In the genomic region with DNA sequence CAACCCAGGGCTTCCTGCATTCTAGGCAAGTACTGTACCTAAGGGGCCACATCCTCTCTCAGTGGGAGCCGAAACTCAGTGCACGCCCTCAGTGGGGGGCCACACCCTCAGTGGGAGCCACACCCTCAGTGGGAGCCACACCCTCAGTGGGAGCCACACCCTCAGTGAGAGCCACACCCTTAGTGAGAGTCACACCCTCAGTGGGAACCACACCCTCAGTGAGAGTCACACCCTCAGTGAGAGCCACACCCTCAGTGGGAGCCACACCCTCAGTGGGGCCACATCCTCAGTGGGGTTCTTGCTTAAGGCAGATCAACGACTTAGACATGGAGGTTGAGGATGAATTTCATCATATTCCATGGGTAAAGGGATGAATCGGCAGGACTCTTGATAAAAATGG, we compare ENCODE assay signal across 37 mouse cellular contexts. TPM values are rescaled to one million over a fixed set of nuclear protein-coding genes. Genes with fewer than 3 reads are reported as not detected.
A peak's percentile ranks its signal among the peaks of the same experiment; 100 is the strongest.
DNase-seq lines count a peak whose midpoint lies in the region; ATAC-seq and TF ChIP-seq lines count a peak whose summit lies in the region.
"Had no signal": no experiment of that assay in that cellular context is flagged by ENCODE, and none has a peak within 500 bp of the region (broad histone marks: within the 10 kb centered on the region; RNA-seq: fewer than 3 reads in every experiment).

No protein-coding gene starts in this region.

- H3K9me3 ChIP-seq in MEL (replicated peaks; ENCODE audit: insufficient read depth, low read length): no peaks in the 10 kb centered on the region
- H3K9me3 ChIP-seq in liver, embryonic 12.5 days (replicated peaks): peaks cover 17% of the 10 kb centered on the region
- no peaks in the 10 kb centered on the region for H3K9me3 ChIP-seq in limb, embryonic 10.5 days (replicated peaks)
- H3K9me3 ChIP-seq: embryonic facial prominence, embryonic 10.5 days; embryonic facial prominence, embryonic 15.5 days; heart, embryonic 12.5 days; hindbrain, embryonic 13.5 days; limb, embryonic 13.5 days; neural tube, embryonic 13.5 days had no signal

- TF ChIP-seq POLR2A in MEL (IDR thresholded peaks at IDR 0.05; ENCODE audit: control insufficient read depth in 1 of 2, insufficient read depth in 1 of 2, low read depth in 1 of 2, low read length in 2 of 2, poor library complexity in 1 of 2): no peak

- no peaks in the 10 kb centered on the region; a peak in 1 of 4 replicates for H3K36me3 ChIP-seq in MEL (ENCODE audit: control insufficient read depth in 1 of 2, insufficient read depth in 2 of 2, low read length in 2 of 2)
- no peaks in the 10 kb centered on the region for H3K36me3 ChIP-seq in liver, embryonic 12.5 days
- H3K36me3 ChIP-seq in limb, embryonic 10.5 days: no peaks in the 10 kb centered on the region
- H3K36me3 ChIP-seq: embryonic facial prominence, embryonic 10.5 days; embryonic facial prominence, embryonic 15.5 days; heart, embryonic 12.5 days; hindbrain, embryonic 13.5 days; limb, embryonic 13.5 days; neural tube, embryonic 13.5 days had no signal

- no peak overlapping the region for H3K4me2 ChIP-seq in liver, embryonic 12.5 days
- H3K4me2 ChIP-seq: embryonic facial prominence, embryonic 15.5 days; heart, embryonic 12.5 days; hindbrain, embryonic 13.5 days; limb, embryonic 13.5 days; midbrain, embryonic 11.5 days; neural tube, embryonic 13.5 days had no signal

- H3K4me1 ChIP-seq in MEL (ENCODE audit: control insufficient read depth in 1 of 2, insufficient read depth in 2 of 2, low read length in 2 of 2): no peaks in the 10 kb centered on the region
- no peaks in the 10 kb centered on the region; the same call in 1 of the 2 replicates for H3K4me1 ChIP-seq in liver, embryonic 12.5 days
- H3K4me1 ChIP-seq in limb, embryonic 10.5 days: peaks cover 2% of the 10 kb centered on the region; the same call in 1 of the 2 replicates
- H3K4me1 ChIP-seq: embryonic facial prominence, embryonic 10.5 days; embryonic facial prominence, embryonic 15.5 days; hindbrain, embryonic 13.5 days; limb, embryonic 13.5 days; neural tube, embryonic 13.5 days had no signal

- TF ChIP-seq RAD21 in MEL (IDR thresholded peaks at IDR 0.05; ENCODE audit: low read depth, low read length): no peak

- DNase-seq in 416B (ENCODE audit: low read depth) (peak; percentile 26), MEL (ENCODE audit: low read depth, low spot score) (peak; percentile 55)
- no peak for DNase-seq in limb, embryonic 10.5 days (ENCODE audit: low spot score)
- DNase-seq in gastrocnemius, postnatal 4 days (ENCODE audit: low spot score in 2 of 2): no peak
- DNase-seq: adrenal gland, postnatal 36 days; cerebellum, adult 2 months; cerebellum, postnatal 14 days; gastrocnemius, postnatal 25 days; heart, adult 2 months; heart, postnatal 4 days; kidney, adult 9 months; kidney, postnatal 14 days had no signal

- H3K9ac ChIP-seq in MEL (ENCODE audit: control insufficient read depth, low read depth, low read length, poor library complexity, severe bottlenecking): no peak overlapping the region
- no peak overlapping the region for H3K9ac ChIP-seq in liver, embryonic 12.5 days
- H3K9ac ChIP-seq: embryonic facial prominence, embryonic 15.5 days; heart, embryonic 12.5 days; hindbrain, embryonic 13.5 days; limb, embryonic 13.5 days; neural tube, embryonic 13.5 days had no signal

- no peaks in the 10 kb centered on the region for H3K79me2 ChIP-seq in MEL (ENCODE audit: control insufficient read depth, insufficient read depth, low read length, poor library complexity)

- no peak for ATAC-seq in liver, embryonic 12.5 days
- ATAC-seq in megakaryocyte progenitor cell, adult 5-6 weeks (replicated peaks; ENCODE audit: poor library complexity): peak; percentile 78
- ATAC-seq in megakaryocyte-erythroid progenitor cell, adult 5-6 weeks (replicated peaks; ENCODE audit: low FRiP score, low TSS enrichment, poor library complexity, severe bottlenecking): no peak; the same call in 1 of the 2 replicates
- ATAC-seq: CD4-positive, CD25-positive, alpha-beta regulatory T cell, adult 4 months; forebrain, embryonic 14.5 days; intestine, embryonic 16.5 days; midbrain, embryonic 16.5 days had no signal

- H3K4me3 ChIP-seq in MEL (ENCODE audit: control insufficient read depth in 1 of 2, insufficient read depth in 1 of 2, low read depth in 2 of 2, low read length in 2 of 2): no peak overlapping the region
- H3K4me3 ChIP-seq in liver, embryonic 12.5 days: no peak overlapping the region
- no peak overlapping the region for H3K4me3 ChIP-seq in limb, embryonic 10.5 days
- H3K4me3 ChIP-seq: embryonic facial prominence, embryonic 10.5 days; embryonic facial prominence, embryonic 15.5 days; heart, adult 2 months; heart, embryonic 12.5 days; hindbrain, embryonic 13.5 days; limb, embryonic 13.5 days; neural tube, embryonic 13.5 days had no signal

- 63% methylated on average over 4 of the region's 4 CpGs for WGBS in liver, embryonic 12.5 days (ENCODE audit: insufficient replicate concordance)
- WGBS in limb, embryonic 10.5 days: 84% methylated on average over 4 of the region's 4 CpGs

- no peak for TF ChIP-seq CTCF in MEL (IDR thresholded peaks at IDR 0.05 in 2 of 3, conservative IDR thresholded peaks at IDR 0.05 in 1 of 3; ENCODE audit: control insufficient read depth in 1 of 3, insufficient read depth in 1 of 3, low read depth in 2 of 3, low read length in 3 of 3, poor library complexity in 1 of 3, severe bottlenecking in 1 of 3)

- no peak for TF ChIP-seq EP300 in MEL (IDR thresholded peaks at IDR 0.05; ENCODE audit: low read depth in 1 of 2, low read length in 2 of 2)

- no peaks in the 10 kb centered on the region for H3K27me3 ChIP-seq in MEL (ENCODE audit: control insufficient read depth in 1 of 2, insufficient read depth in 2 of 2, low read length in 2 of 2)
- no peaks in the 10 kb centered on the region for H3K27me3 ChIP-seq in liver, embryonic 12.5 days (replicated peaks)
- H3K27me3 ChIP-seq in limb, embryonic 10.5 days (ENCODE audit: low read depth, poor library complexity, severe bottlenecking): no peaks in the 10 kb centered on the region
- H3K27me3 ChIP-seq: embryonic facial prominence, embryonic 15.5 days; hindbrain, embryonic 13.5 days; limb, embryonic 13.5 days; neural tube, embryonic 13.5 days had no signal

- no peak overlapping the region for H3K27ac ChIP-seq in MEL (ENCODE audit: control insufficient read depth, low read depth, low read length)
- H3K27ac ChIP-seq in liver, embryonic 12.5 days: peak overlapping the region; percentile 66; the same call in 1 of the 2 replicates
- no peak overlapping the region for H3K27ac ChIP-seq in limb, embryonic 10.5 days
- H3K27ac ChIP-seq: embryonic facial prominence, embryonic 10.5 days; embryonic facial prominence, embryonic 15.5 days; heart, adult 2 months; hindbrain, embryonic 13.5 days; limb, embryonic 13.5 days; macrophage; neural tube, embryonic 13.5 days had no signal

TF ChIP-seq in MEL, 35 proteins besides CTCF, POLR2A, EP300 and RAD21 (continues in another document):
- TF ChIP-seq ELF1 (IDR thresholded peaks at IDR 0.05; ENCODE audit: low read depth, low read length): no peak
- TF ChIP-seq SMC3 (IDR thresholded peaks at IDR 0.05; ENCODE audit: low read depth, low read length): no peak
- no peak for TF ChIP-seq RCOR1 (IDR thresholded peaks at IDR 0.05; ENCODE audit: low read depth, low read length)
- TF ChIP-seq NRF1 (IDR thresholded peaks at IDR 0.05; ENCODE audit: insufficient read depth, low read depth, low read length, poor library complexity, severe bottlenecking): no peak
- no peak for TF ChIP-seq JUND (IDR thresholded peaks at IDR 0.05; ENCODE audit: low read depth, low read length)
- TF ChIP-seq ZMIZ1 (IDR thresholded peaks at IDR 0.05; ENCODE audit: low read depth, low read length): no peak
- TF ChIP-seq MAFK (IDR thresholded peaks at IDR 0.05; ENCODE audit: borderline replicate concordance, low read depth, low read length): no peak
- TF ChIP-seq UBTF (IDR thresholded peaks at IDR 0.05; ENCODE audit: borderline replicate concordance, insufficient read depth, low read depth, low read length): no peak

RNA-seq across cellular contexts. Expression of a gene that starts 44.7 kb away (rescaled TPM):
- 203 and 234 TPM in 2 replicates for total RNA-seq in MEL (2012; rRNA removed)
- 100 to 1,000 TPM in 1 of 2 experiments, not detected in 1; 195 TPM for polyA plus RNA-seq in MEL (2012; ENCODE audit: insufficient read depth in 1 of 2, insufficient read length in 2 of 2, low read depth in 1 of 2, low replicate concordance in 2 of 2, missing spikeins in 1 of 2)
- polyA plus RNA-seq in liver, embryonic 12.5 days (2016; fragmentation: Nextera tagmentation; extraction: Ambion mirVana): 92.7 and 93.7 TPM in 2 replicates
- 137 and 140 TPM in 2 replicates for total RNA-seq in megakaryocyte progenitor cell, adult 5-6 weeks (2015)
- 232 and 254 TPM in 2 replicates for total RNA-seq in megakaryocyte progenitor cell, adult 5-6 weeks (2017)
- 151 and 184 TPM in 2 replicates for polyA plus RNA-seq in limb, embryonic 10.5 days (2016; fragmentation: Nextera tagmentation; extraction: Ambion mirVana)
- total RNA-seq in gastrocnemius, postnatal 4 days (2021): 10 to 100 TPM; 45.3 to 47.6 TPM
- total RNA-seq in megakaryocyte-erythroid progenitor cell, adult 5-6 weeks (2014; fragmentation: Nextera tagmentation): 103 and 110 TPM in 2 replicates
- total RNA-seq in megakaryocyte-erythroid progenitor cell, adult 5-6 weeks (2017): 193 and 210 TPM in 2 replicates

RNA-seq across cellular contexts. Expression of a gene that starts 55.7 kb away (rescaled TPM):
- total RNA-seq in MEL (2012; rRNA removed): not detected in 2 replicates
- polyA plus RNA-seq in MEL (2012; ENCODE audit: insufficient read depth in 1 of 2, insufficient read length in 2 of 2, low read depth in 1 of 2, low replicate concordance in 2 of 2, missing spikeins in 1 of 2): not detected
- not detected in 2 replicates for polyA plus RNA-seq in liver, embryonic 12.5 days (2016; fragmentation: Nextera tagmentation; extraction: Ambion mirVana)
- total RNA-seq in megakaryocyte progenitor cell, adult 5-6 weeks (2015): not detected in 2 replicates
- 0.37 TPM in 1 of 2 replicates, not detected in the other for total RNA-seq in megakaryocyte progenitor cell, adult 5-6 weeks (2017)
- polyA plus RNA-seq in limb, embryonic 10.5 days (2016; fragmentation: Nextera tagmentation; extraction: Ambion mirVana): not detected in 2 replicates
- total RNA-seq in gastrocnemius, postnatal 4 days (2021): not detected
- total RNA-seq in megakaryocyte-erythroid progenitor cell, adult 5-6 weeks (2014; fragmentation: Nextera tagmentation): not detected in 2 replicates
- not detected in 2 replicates for total RNA-seq in megakaryocyte-erythroid progenitor cell, adult 5-6 weeks (2017)
- total RNA-seq: gastrocnemius, adult 18-20 months; gastrocnemius, postnatal 25 days; heart, adult 2 months; heart, postnatal 4 days; layer of hippocampus, postnatal 10 days; left cerebral cortex, postnatal 25 days had no signal
- polyA plus RNA-seq: CD4-positive, CD25-positive, alpha-beta regulatory T cell, adult 4 months; cerebellum, adult 2 months; cortical plate, adult 2 months; embryonic facial prominence, embryonic 10.5 days; embryonic facial prominence, embryonic 15.5 days; forebrain, embryonic 14.5 days; frontal cortex, adult 2 months; heart, adult 2 months; heart, embryonic 12.5 days; heart, postnatal 0 days; hindbrain, embryonic 13.5 days; intestine, embryonic 16.5 days; limb, embryonic 13.5 days; liver, embryonic 16.5 days; lung, embryonic 16.5 days; macrophage; midbrain, embryonic 11.5 days; midbrain, embryonic 16.5 days; neural tube, embryonic 13.5 days; stomach, embryonic 14.5 days had no signal

RNA-seq across cellular contexts. Expression of a gene that starts 56.3 kb away (rescaled TPM):
- total RNA-seq in MEL (2012; rRNA removed): not detected in 2 replicates
- not detected for polyA plus RNA-seq in MEL (2012; ENCODE audit: insufficient read depth in 1 of 2, insufficient read length in 2 of 2, low read depth in 1 of 2, low replicate concordance in 2 of 2, missing spikeins in 1 of 2)
- not detected in 2 replicates for polyA plus RNA-seq in liver, embryonic 12.5 days (2016; fragmentation: Nextera tagmentation; extraction: Ambion mirVana)
- 0.44 and 0.78 TPM in 2 replicates for total RNA-seq in megakaryocyte progenitor cell, adult 5-6 weeks (2015)
- 0.20 and 0.92 TPM in 2 replicates for total RNA-seq in megakaryocyte progenitor cell, adult 5-6 weeks (2017)
- not detected in 2 replicates for polyA plus RNA-seq in limb, embryonic 10.5 days (2016; fragmentation: Nextera tagmentation; extraction: Ambion mirVana)
- not detected for total RNA-seq in gastrocnemius, postnatal 4 days (2021)
- not detected in 2 replicates for total RNA-seq in megakaryocyte-erythroid progenitor cell, adult 5-6 weeks (2014; fragmentation: Nextera tagmentation)
- total RNA-seq in megakaryocyte-erythroid progenitor cell, adult 5-6 weeks (2017): not detected in 2 replicates
- total RNA-seq: gastrocnemius, adult 18-20 months; gastrocnemius, postnatal 25 days; heart, adult 2 months; heart, postnatal 4 days had no signal
- polyA plus RNA-seq: brain, embryonic 14.5 days; embryonic facial prominence, embryonic 15.5 days; forebrain, embryonic 14.5 days; heart, adult 2 months; heart, embryonic 12.5 days; heart, postnatal 0 days; hindbrain, embryonic 13.5 days; intestine, embryonic 16.5 days; macrophage; midbrain, embryonic 11.5 days; neural tube, embryonic 13.5 days had no signal

Comparison
In these comparisons a context has a peak if more than half of its experiments do, and no peak if none do; other contexts are left out.
1. DNase-seq: peak in 416B (single experiment) and MEL (single experiment); none in limb, embryonic 10.5 days (single experiment) and gastrocnemius, postnatal 4 days (0 of 2).